Mouse (Mus musculus) cerebellum, adult 11 months (tissue): ENCODE measurements around the gene Washc2.
A peak's percentile ranks its signal among the peaks of the same experiment; 100 is the strongest.
"Not testable (repeated sequence)": the region's sequence is repeated elsewhere in the genome, so short reads cannot be mapped to it uniquely, and the experiment has no call there.

Source experiments
- DNase-seq: peaks from one replicate; pipeline ENCODE4 v3.0.0; 2022

The Washc2 gene

DNA sequence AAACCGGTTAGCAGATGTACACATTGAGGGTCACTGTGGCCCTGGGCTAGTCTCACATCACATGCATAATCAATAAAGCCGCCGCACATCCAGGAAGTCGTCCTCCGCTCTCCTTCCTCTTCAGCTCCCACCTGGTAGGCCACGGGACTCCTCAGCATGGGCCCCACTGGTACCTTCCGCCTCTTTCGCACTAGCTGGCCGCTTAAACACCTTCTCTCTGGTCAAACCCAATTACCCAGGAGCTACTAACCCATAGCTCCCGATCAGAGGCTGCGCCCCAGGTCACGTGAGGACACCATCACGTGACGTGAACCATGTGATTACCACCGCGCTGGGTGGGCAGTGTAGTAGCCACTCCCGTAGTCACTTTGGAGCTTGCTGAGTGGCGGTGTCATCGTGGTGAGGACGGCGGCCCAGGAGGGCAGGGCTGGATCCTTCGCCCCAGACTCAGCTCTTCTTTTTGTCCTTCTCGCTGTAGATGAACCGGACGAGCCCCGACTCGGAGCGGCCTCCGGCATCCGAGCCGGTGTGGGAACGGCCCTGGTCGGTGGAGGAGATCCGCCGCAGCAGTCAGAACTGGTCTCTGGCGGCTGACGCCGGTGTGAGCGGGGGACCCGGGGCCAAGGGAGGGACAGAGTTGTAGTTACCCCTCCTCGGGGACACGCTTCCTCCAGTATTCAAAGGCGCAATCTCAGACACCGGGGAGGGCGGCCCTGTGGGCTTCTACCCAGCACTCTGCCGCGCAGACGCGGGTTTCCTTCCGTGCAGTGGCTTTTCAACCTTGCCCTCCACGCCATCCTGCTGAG, at the start of gene Washc2:
Gene Washc2, plus strand, starts transcription at position 310 of the 806 bp plus-strand sequence.
- peak; percentile 93 for DNase-seq

DNA sequence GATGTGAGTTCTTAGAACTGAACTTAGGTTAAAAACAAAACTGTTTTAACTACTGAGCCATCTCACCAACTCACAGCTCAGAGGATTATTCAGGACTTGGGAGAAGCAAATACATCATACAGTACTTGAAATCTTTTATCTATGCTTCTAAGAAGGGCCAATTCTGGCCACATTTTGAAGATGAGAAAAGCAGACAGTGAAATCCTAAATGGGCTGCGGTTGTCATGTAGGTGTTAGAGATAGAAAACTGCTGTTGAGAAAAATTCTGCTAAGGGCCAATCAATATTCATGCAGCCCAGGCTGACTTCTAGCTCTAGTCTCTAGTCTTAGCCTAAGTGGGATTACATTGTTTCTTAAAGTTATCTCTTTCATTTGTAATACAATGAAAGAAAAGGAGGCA, 41.5 kb upstream of the Washc2 start:
- DNase-seq = no peak

DNA sequence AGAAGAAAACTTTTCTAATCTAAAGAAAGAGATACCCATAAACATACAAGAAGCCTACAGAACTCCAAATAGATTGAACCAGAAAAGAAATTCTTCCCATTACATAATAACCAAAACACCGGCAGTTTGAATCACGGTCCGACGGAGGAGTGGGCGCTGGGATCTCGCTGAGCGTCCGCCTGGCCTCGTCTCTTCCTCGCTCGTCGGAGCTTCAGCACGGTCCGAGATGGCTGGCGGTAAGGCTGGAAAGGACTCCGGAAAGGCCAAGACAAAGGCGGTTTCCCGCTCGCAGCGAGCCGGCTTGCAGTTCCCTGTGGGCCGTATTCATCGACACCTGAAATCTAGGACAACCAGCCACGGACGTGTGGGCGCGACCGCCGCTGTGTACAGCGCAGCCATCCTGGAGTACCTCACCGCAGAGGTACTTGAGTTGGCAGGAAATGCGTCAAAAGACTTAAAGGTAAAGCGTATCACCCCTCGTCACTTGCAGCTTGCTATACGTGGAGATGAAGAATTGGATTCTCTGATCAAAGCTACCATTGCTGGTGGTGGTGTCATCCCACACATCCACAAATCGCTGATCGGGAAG, 34.2 kb upstream of the Washc2 start:
- DNase-seq = peak; percentile 28

DNA sequence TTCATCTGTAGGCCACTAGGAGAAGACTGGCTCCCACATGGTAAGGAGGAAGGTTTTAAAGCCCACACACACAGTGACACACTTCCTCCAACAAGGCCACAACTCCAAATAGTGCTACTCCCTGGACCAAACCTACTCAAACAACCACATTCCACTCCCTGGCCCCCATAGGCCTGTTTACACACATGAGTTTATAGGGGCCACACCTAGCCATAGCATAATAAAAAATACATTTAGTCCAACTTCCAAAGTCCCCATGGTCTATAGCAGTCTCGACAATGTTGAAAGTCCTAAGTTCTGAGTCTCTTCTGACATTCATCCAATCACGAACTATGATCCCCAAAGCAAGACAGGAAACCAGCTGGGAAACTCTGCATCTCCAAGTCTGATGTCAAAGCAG, 29.5 kb upstream of the Washc2 start:
- DNase-seq = no peak

DNA sequence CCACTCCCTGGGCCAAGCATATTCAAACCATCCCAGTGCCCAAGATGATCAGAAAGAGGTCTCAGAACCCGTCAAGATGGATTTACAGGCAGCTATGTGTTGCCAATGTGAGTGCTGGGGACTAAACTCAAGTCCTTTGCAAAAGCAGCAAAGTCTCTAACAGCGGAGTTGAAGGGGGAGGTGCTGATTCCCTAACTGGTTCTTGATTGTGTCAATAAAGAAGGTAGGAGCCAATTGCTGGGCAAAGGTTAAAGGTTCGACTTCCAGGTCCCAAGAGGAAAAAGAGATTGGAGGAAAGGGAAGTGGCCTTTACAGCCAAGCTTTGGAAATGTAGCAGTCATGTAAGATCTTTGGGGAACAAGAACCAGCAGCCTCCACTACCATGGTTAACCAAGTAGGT, 27.1 kb upstream of the Washc2 start:
- DNase-seq = no peak

DNA sequence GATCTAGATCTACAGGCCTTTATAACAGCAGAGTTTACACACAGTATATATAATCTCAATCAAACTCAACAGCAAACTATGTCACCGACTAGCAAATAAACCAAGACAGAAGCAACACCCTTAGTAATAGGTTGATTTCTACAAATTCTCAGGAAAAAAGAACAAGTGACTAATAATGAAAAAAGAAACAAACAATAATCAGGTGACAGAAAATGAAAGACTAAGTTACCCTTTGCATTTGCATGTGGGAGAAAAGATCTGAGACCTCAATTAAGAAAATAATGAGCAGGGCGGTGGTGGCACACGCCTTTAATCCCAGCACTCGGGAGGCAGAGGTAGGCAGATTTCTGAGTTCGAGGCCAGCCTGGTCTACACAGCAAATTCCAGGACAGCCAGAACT, 24.3 kb upstream of the Washc2 start:
- DNase-seq = no peak

DNA sequence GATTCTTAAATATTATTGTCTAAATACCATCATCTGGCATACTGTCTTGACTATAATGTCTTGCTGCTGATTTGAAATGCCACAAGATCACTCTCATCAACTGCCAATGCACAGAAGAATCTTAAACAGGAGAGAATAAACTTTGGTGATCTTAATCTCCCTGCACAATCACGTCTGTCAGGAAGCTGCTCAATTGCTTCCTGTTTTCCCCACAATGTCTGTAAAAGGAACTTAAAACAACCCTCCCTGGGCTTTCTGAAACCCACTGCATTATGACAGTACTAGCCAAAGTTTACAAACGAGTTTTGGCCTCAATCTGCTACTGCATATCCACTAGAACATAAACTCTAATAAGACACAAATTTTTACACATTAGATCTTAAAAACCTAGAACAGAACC, 21.4 kb upstream of the Washc2 start:
- no peak for DNase-seq

DNA sequence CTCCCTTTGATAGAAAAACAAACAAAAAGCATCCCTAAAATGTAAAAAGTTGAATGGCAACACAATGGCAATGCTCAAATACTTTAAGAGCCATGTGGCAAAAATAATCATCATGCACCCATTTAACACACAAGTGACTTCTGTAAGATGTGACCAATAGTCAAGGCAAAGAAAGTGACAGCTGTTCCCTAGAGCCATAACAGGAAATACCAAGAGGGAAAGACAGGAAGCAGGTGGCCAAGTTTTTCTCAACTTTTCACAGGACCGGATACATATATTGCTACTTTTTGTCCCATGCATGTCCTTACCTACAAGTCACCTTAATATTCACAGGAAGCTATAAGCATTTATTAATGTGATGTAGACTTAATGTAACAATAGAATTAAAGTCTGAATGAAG, 18.4 kb upstream of the Washc2 start:
- no peak for DNase-seq

DNA sequence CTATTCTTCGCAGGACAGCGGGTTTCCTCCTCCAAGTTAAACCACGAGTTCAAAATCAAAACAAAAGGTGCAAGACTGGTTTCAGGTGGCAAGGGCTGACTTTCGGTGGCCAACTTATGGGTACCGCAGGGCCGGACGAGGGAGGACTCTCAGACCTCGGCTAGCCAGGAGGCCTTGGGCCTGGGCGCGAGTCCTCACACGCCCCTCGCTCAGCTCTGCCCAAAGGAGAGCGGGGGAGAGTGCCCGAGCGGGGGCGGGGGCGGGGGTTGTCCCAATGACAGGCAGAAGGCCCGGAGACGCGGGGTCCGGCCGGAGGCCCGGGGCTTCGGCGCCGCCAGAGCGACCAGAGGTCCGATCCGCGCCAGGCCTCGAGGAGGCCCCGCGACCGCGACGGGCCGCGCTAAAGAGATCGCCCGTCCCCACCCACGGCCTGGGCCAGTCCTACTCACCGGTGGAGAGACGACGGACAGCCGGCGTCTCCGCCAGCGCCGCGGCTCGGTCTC, 15.0 kb upstream of the Washc2 start:
- DNase-seq = no peak

DNA sequence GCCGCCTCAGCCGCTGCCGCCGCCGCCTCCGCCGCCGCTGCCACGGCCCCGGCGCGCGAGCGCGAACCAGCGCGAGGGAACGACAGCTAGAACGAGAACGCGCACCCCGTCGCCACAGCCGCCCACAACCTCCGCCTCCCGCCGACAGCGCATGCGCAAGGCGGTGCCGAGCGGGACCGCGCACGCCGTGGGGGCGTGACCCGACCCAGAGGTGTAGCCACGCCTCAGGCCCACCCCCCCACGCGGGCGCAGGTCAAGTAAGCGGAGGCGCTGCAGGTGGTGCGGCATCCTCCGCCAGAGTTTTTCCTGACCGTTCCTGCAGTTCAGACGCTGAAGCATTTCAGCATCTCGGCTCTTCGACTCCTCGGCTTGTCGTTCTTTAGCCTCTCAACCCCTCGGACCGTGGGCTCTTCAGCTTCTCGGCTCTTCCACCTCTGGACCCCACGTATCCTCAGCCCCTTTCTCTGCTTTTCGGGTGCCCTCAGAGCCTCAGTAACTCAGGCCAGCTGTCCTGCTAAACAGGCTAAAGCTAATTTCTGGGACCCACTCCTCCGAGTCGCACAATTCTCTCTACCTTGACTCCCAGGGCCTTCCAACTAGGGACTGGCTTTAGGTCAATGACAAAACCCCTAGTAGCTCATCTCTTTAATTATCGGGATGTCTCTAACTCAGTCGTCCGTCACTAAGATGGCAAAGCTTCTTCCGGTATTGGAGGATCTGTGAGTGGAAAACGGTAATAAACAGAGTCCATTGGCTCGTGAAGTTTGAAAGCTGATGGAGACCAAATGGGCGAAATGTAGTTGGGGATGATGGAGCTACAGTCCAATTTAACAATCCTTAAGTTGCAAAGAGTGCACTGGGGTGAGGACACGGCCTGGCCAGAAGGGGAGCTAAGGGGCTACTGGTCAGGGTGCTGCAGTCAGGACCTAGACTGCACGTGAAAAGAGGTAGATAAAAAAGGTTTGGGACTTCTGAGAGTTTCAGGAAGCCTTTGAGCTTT, 14.1 kb upstream of the Washc2 start, which contains the start of gene Tmcc1:
Gene Tmcc1, minus strand, starts transcription at position 93 of the 1,000 bp plus-strand sequence.
- peak; percentile 99 for DNase-seq

DNA sequence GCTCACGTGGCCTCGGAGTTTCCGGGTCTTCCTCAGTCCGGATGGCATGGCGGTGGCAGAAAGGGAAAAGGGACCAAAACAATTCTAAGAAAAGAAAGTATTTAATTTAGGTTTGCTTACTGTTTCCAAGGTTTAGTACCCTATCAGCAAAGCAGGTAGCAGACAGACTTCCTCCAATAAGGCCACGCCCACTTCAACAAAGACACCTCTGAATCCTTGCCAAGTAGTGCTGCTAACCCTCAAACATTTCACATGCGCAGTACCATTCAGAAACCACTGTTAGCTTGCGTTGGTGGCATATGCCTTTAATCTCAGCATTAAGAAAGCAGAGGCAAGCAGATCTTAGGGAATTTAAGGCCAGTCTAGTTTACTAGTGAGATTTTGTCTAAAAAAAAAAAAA, 12.0 kb upstream of the Washc2 start:
- no peak for DNase-seq

DNA sequence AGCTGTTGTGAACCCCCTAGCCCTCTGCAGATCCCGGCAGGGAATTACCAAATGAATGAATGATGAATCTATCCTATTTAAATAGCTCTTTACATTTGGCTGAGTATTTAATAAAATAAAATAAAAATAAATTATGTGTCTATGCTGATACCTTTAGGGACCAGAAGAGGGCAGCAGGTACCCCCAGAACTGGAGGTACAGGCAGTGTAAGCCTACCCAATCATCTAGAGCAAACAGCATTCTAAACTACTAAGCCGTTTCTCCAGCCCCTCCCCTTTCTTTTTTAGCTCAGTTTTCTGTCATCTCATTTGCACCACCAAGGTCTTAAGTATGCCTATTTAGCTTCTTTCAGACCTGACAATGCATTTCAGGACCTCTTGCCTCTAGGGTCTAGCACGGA, 9.7 kb upstream of the Washc2 start:
- DNase-seq = no peak

DNA sequence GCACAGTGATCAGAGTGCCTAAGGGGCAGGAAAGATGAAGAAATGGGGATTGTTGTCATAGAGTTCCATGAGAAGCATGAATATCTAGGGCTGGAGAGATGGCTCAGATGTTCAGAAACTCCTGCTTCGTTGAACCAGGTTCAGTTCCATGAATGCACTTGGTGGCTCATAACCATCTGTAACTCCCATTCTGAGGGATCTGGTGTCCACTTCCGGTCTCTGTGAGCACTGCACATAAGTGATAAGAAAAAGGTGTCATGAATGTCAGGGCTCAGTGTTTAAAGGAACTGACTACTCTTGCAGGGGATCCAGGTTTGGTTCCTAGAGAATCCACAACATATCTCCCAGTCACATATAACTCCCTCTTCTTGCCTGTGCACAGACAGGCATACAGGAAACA, 8.2 kb upstream of the Washc2 start:
- DNase-seq = no peak

DNA sequence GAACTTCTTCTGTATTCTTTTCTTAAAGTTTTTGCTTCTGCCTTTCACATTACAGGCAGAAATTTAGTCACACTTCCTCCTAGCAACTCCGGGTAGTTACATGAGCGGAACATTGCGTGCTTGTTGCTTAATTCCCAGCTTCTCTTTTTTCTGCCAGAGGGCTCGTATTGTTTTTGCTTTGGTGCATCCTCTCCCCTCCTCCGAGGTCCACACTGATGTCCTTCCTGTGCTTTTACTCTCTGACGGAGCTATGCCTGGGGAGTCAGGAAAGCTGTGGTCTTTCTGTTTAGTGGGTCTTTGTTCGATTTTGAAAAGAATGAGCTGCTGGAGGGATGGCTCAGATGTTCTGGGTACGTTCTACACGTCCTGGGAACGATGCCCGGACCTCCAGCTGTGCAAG, 19.9 kb downstream of the Washc2 start:
- DNase-seq = no peak

DNA sequence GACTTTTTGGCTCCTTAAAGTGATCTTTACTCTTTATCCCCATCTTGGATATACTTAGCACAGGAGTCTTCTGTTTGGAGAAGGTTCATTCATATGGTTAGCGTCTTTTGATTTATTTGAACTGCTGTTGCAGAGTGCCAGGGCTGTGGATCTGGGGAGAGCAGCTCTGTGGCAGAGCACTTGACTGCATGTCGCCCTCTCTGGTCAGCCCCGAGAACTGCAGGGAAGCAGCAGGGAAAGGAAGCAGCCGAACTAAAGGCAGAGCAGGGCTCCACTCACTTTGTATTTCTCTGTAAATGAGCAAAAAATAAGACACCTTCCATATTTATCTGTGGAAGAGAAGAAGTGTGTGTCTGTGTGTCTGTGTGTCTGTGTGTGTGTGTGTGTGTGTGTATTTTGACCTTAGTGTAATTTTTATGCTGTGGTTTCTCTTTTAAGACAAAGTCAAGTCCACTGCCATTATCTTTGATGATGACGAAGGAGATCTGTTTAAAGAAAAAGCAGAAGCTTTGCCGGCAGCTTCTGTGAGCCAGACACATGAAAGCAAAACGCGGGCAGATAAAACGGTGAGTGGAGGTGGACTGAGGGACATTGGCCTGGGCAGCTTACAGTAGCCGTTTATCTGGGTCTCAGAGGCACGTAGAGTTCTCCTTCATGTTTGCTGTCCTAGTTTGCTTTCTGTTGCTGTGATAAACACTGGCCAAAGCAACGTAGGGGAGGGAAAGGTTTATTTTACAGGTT, 21.1 kb downstream of the Washc2 start:
- peak; percentile 55 for DNase-seq

DNA sequence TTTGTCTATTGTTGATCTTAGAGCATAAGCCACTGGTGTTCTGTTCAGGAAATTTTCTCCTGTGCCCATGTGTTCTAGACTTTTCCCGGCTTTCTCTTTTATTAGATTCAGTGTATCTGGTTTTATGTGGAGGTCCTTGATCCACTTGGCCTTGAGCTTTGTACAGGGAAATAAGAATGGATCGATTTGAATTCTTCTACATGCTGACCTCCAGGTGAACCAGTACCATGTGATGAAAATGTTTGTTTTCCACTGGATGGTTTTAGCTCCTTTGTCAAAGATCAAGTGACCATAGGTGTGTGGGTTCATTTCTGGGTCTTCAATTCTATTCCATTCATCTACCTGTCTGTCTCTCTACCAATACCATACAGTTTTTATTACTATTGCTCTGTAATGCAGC, 27.0 kb downstream of the Washc2 start:
- not testable (repeated sequence) for DNase-seq

DNA sequence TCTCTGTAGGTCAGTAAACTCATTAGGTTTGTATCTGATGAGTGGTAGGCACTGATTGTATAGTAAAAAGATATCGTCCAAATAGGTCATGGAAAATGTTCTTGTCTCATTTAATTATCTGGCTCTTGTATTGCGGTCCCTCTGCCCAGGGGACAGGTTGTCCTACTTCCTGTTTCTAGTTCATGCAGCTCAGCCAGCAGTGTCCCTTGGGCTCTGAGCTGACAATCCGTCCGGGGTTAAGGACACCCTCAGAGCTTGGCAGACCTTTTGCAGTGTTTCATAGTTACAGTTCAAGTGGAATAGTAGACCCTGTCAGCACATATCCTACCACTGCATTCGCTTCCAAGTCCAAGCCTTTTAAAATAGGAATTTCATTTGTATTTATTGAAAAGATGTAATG, 27.5 kb downstream of the Washc2 start:
- DNase-seq = no peak

DNA sequence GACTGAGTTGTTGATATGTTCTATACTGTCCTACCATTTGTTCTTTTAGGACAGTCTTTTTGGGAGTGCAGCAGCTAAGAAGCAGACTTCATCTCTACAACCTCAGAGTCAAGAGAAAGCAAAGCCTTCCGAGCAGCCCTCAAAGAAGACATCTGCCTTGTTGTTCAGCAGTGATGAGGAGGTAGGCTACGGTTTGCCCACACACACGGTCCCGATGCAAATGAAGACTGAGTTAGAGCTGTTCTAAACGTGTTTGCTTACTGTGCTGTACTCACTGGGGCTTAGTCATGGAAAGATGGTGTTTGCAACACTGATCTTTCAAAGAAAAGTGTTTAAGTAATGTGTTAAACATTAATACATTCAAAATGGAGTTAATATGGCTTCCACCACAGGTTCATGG, 30.2 kb downstream of the Washc2 start:
- no peak for DNase-seq

DNA sequence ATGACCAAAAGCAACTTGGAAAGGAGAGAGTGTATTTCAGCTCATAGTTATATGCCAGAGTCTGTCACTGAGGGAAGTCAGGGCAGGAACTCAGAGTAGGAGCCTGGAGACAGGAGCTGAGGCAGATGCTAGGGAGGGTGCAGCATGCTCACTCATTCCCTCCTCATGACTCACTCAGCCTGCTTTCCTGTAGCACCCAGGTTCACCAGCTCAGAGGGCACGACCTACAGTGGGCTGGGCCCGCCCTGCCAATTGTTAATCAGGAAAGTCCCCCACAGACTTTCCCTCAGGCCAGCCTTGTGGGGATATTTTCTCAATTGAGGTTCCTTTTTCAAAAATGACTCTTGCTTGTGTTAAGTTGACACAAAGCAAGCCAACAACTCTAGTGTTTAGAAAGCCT, 32.5 kb downstream of the Washc2 start:
- no peak for DNase-seq

DNA sequence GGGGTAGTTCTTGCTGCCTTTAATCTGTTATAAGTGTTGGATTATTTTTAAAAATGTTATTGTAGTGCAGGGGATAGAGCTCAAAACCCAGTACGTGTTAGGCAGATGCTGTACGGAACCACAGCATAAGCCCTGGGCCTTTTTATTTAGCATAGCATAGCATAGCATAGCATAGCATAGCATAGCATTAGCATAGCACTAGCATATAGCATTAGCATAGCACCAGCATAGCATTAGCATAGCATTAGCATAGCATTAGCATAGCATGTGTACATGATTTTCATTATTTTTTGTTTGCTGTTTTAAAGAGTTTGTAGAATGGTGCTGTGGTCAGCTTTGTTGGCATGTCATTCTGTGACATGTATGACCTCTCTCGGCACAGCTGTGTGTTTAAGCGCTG, 51.8 kb downstream of the Washc2 start:
- no peak for DNase-seq

DNA sequence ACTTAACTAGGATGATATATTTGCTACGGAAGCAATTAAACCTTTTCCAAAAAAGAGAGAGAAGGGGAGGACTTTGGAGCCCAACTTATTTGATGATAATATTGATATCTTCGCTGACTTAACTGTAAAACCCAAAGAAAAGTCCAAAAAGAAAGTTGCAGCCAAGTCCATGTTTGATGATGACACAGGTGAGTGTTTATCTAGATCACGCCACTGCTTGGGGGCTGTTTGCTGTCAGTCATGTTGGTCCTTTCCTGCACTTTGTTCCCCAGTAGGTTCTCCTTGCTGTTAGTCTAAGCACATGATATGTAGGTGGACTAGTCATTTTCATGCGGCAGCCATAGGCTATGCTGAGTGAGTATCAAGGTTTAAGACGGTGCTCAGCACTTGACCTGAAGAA, 52.6 kb downstream of the Washc2 start:
- DNase-seq = no peak

DNA sequence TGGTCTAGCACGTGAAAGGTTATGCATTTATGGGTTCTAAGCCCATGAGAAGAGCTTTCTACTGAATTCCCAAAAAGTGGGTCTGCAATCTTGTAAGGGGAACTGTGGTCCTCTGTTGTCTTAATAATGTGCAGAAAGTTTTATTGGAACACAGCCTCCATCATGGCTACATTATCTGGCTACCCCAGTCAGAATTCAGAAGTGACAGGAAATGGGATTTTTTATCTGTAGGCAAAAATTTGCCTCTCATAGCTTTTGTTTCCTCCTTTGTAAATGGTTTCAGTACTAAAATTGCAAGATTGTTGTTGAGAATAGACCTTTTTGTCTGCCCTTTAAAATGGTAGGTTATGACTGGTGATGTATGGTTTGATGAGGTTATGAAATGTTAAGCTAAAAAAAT, 55.0 kb downstream of the Washc2 start:
- DNase-seq = no peak
